Comparison of ENCODE assay signal across 17 mouse cellular contexts in the genomic region with DNA sequence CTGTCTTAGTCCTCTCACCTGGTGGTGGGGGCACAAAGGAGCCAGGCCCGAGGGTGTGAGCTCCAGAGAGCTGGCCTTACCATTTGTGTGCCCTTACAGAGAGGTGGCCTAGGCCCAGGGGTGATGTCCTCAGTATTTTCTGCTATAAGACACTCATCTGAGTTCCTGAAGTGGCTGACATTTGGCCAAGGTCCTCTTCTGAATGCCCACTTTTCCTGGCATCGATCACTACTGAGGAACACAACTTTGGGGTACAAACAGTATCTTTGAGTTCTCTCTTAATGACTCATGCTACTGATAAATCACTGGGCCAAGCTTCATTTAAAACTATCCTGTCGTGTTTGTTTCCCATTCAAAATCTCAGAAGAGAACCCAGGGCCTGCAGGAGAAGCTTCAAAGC. TPM values are rescaled to one million over a fixed set of nuclear protein-coding genes. Genes with fewer than 3 reads are reported as not detected.
"Had no signal": no experiment of that assay in that cellular context is flagged by ENCODE, and none has a peak within 500 bp of the region (broad histone marks: within the 10 kb centered on the region; RNA-seq: fewer than 3 reads in every experiment).

No protein-coding gene starts in this region.

- DNase-seq: heart, postnatal 10 days; heart, postnatal 14 days; heart, postnatal 36 days; heart, postnatal 4 days; kidney, adult 11 months; kidney, adult 18-20 months; kidney, adult 2 months; kidney, adult 8-10 months; kidney, adult 9 months; kidney, postnatal 10 days; kidney, postnatal 14 days; kidney, postnatal 25 days; kidney, postnatal 36 days; kidney, postnatal 4 days; layer of hippocampus, adult 9-11 months; layer of hippocampus, postnatal 36 days had no signal

RNA-seq across cellular contexts. Expression of gene Cd80, which starts 37.2 kb away (rescaled TPM):
- total RNA-seq: hematopoietic stem cell, adult 5-6 weeks had no signal

RNA-seq across cellular contexts. Expression of gene Pla1a, which starts 59.6 kb away (rescaled TPM):
- total RNA-seq: hematopoietic stem cell, adult 5-6 weeks had no signal
